Mouse (Mus musculus) neural tube, embryonic 11.5 days (tissue): Measurements from ENCODE around the gene Kmt5c. TPM values are rescaled to one million over a fixed set of nuclear protein-coding genes. Genes with fewer than 3 reads are reported as not detected.

ENCODE experiments used
- ATAC-seq: fragments of 200-750 bp; cut with Nextera tagmentation; 2 replicates; pipeline ENCODE4 v1.8.0; 2017; ENCODE audit warnings: moderate number of reproducible peaks, mild to moderate bottlenecking, moderate TSS enrichment, moderate library complexity; ENCODE audit not compliant: insufficient read depth, low FRiP score, low TSS enrichment
- DNase-seq: peaks from one replicate; pipeline ENCODE4 v3.0.0-alpha.2; 2015; ENCODE audit warnings: low spot score
- H3K27ac ChIP-seq: fragments of 300-500 bp; sonication (generic); 2 replicates; pipeline ENCODE4 v1.5.1; 2014; ENCODE audit warnings: low read depth, mild to moderate bottlenecking, low read length
- H3K27me3 ChIP-seq: fragments of 300-500 bp; sonication (generic); 2 replicates; pipeline ENCODE4 v1.6.1; 2014; ENCODE audit warnings: mild to moderate bottlenecking, low read length, mixed read lengths; ENCODE audit not compliant: control insufficient read depth, insufficient read depth
- H3K36me3 ChIP-seq: fragments of 300-500 bp; sonication (generic); 2 replicates; pipeline ENCODE4 v1.6.1; 2014; ENCODE audit warnings: mild to moderate bottlenecking, low read length, moderate library complexity, mixed read lengths; ENCODE audit not compliant: control insufficient read depth, insufficient read depth
- H3K4me1 ChIP-seq: fragments of 300-500 bp; sonication (generic); 2 replicates; pipeline ENCODE4 v1.6.1; 2014; ENCODE audit warnings: low read length, mixed read lengths; ENCODE audit not compliant: control insufficient read depth, insufficient read depth
- H3K4me2 ChIP-seq: fragments of 300-500 bp; sonication (generic); 2 replicates; pipeline ENCODE4 v1.6.1; 2014; ENCODE audit warnings: low read depth, mild to moderate bottlenecking, moderate library complexity
- H3K4me3 ChIP-seq: fragments of 300-500 bp; sonication (generic); 2 replicates; pipeline ENCODE4 v1.5.1; 2014; ENCODE audit warnings: low read depth, low read length
- H3K9ac ChIP-seq: fragments of 300-500 bp; sonication (generic); 2 replicates; pipeline ENCODE4 v1.6.1; 2014; ENCODE audit warnings: mild to moderate bottlenecking, low read length
- H3K9me3 ChIP-seq: fragments of 300-500 bp; sonication (generic); 2 replicates; pipeline ENCODE4 v1.6.1; 2016; ENCODE audit warnings: low read length; ENCODE audit not compliant: control insufficient read depth
- WGBS: fragments of 180-500 bp; shearing (Covaris S2); extraction: QIAGEN DNeasy Blood & Tissue Kit; methylation state at CpG from one replicate; pipeline ENCODE4 v1.1.7; 2014; 5-methylcytosine and 5-hydroxymethylcytosine counted together
- polyA plus RNA-seq: library from polyadenylated mRNA; unstranded; fragments of >200 nt; fragmentation: Nextera tagmentation; extraction: Ambion mirVana; gene quantifications from 2 replicates; pipeline ENCODE4 v1.2.1, GENCODE M21; 2014

Kmt5c gene
- polyA plus RNA-seq, 1 experiment from 2014 or later: 87.0 TPM

GRCm38 (mm10) chr7:4749169-4749568, 9.3 kb downstream of the Kmt5c start:
- no peak for ATAC-seq
- WGBS: 83% methylated on average over 2 of the region's 2 CpGs
- no peaks in the 10 kb centered on the region for H3K27me3 ChIP-seq

GRCm38 (mm10) chr7:4751971-4752820, 12.3 kb downstream of the Kmt5c start:
- Histone ChIP-seq H3K36me3 (no peaks in the 10 kb centered on the region; the same call in 1 of the 2 replicates), H3K4me2 (peak overlapping the region; percentile 39), H3K9ac (no peak overlapping the region), H3K9me3 (no peaks in the 10 kb centered on the region), H3K4me3 (peak overlapping the region; percentile 31), H3K27ac (no peak overlapping the region), H3K4me1 (peaks cover 7% of the 10 kb centered on the region), H3K27me3 (no peaks in the 10 kb centered on the region)
- ATAC-seq (peak; percentile 69), DNase-seq (peak; percentile 69)
- WGBS: 3% methylated on average over 30 of the region's 30 CpGs

More at GRCm38 (mm10) chr7:4749169-4749568, 9.3 kb downstream of the Kmt5c start:
- no peak overlapping the region for H3K4me3 ChIP-seq
- peaks cover 2% of the 10 kb centered on the region for H3K36me3 ChIP-seq
- H3K4me1 ChIP-seq: peaks cover 7% of the 10 kb centered on the region
- no peak for DNase-seq
- H3K27ac ChIP-seq: no peak overlapping the region
- H3K4me2 ChIP-seq: no peak overlapping the region
- H3K9me3 ChIP-seq: no peaks in the 10 kb centered on the region
- no peak overlapping the region for H3K9ac ChIP-seq

GRCm38 (mm10) chr7:4752821-4753570, 13.1 kb downstream of the Kmt5c start, which contains the start of gene Cox6b2:
Cox6b2 (minus strand) TSS chr7:4753094.
- no peaks in the 10 kb centered on the region for H3K9me3 ChIP-seq
- no peak within 1 kb of the TSS for H3K27ac ChIP-seq
- H3K4me3 ChIP-seq: peak within 1 kb of the TSS; percentile 31
- 2% methylated on average over 24 of the region's 24 CpGs for WGBS
- H3K4me1 ChIP-seq: peaks cover 7% of the 10 kb centered on the region
- no peaks in the 10 kb centered on the region for H3K27me3 ChIP-seq
- DNase-seq (peak; percentile 89), ATAC-seq (peak; percentile 95)
- H3K4me2 ChIP-seq: peak within 1 kb of the TSS; percentile 39
- H3K36me3 ChIP-seq: no peaks in the 10 kb centered on the region; the same call in 1 of the 2 replicates
- peak within 1 kb of the TSS; percentile 35; the same call in 1 of the 2 replicates for H3K9ac ChIP-seq

DNA sequence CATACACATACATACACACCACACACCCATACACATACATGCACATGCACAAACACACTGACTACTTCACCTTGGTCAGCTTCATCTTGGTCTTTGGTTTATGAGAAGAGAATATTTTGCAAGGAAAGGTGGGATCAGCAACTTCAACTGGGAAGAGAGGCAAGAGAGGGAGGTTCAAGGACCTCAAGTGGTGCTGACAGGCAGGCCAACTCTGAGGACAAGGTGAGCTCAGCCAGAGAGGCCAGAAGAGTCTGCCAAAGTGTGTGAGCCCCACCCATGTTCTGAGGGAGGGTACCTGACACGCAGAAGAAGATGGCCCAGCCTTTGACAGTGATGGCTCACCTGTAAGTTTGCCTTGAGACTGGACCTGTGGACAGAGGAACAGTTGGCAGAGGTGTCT, 19.8 kb downstream of the Kmt5c start:
- WGBS: 63% methylated on average over 1 of the region's 1 CpGs
- Histone ChIP-seq H3K9me3 (no peaks in the 10 kb centered on the region), H3K4me3 (no peak overlapping the region), H3K4me2 (no peak overlapping the region), H3K27ac (no peak overlapping the region), H3K36me3 (no peaks in the 10 kb centered on the region), H3K27me3 (no peaks in the 10 kb centered on the region), H3K9ac (no peak overlapping the region), H3K4me1 (no peaks in the 10 kb centered on the region)
- ATAC-seq (no peak), DNase-seq (no peak)

- no peaks in the 10 kb centered on the region for H3K27me3 ChIP-seq
- no peaks in the 10 kb centered on the region for H3K9me3 ChIP-seq
- H3K4me1 ChIP-seq: 0 out of 2 replicates have a peak, but pooled peaks cover 3% of the 10 kb centered on the region
- no peak overlapping the region for H3K4me2 ChIP-seq
- H3K4me3 ChIP-seq: no peak overlapping the region
- H3K36me3 ChIP-seq: no peaks in the 10 kb centered on the region
- DNase-seq (no peak), ATAC-seq (no peak)
- 13% methylated on average over 4 of the region's 4 CpGs for WGBS
- no peak overlapping the region for H3K27ac ChIP-seq
- no peak overlapping the region for H3K9ac ChIP-seq
Measured at GRCm38 (mm10) chr7:4764946-4765710, 25.2 kb downstream of the Kmt5c start.

- peaks cover 10% of the 10 kb centered on the region for H3K27me3 ChIP-seq
- H3K4me2 ChIP-seq: no peak within 1 kb of the TSS
- H3K4me1 ChIP-seq: no peaks in the 10 kb centered on the region
- H3K27ac ChIP-seq: no peak within 1 kb of the TSS
- no peak for DNase-seq
- WGBS: 79% methylated on average over 3 of the region's 5 CpGs
- no peak within 1 kb of the TSS for H3K4me3 ChIP-seq
- H3K9me3 ChIP-seq: no peaks in the 10 kb centered on the region
- no peak for ATAC-seq
- no peak within 1 kb of the TSS for H3K9ac ChIP-seq
- H3K36me3 ChIP-seq: no peaks in the 10 kb centered on the region
Measured at GRCm38 (mm10) chr7:4771202-4771601, 31.3 kb downstream of the Kmt5c start, which contains the start of gene Fam71e2. Fam71e2 (minus strand) TSS chr7:4771302.

DNA sequence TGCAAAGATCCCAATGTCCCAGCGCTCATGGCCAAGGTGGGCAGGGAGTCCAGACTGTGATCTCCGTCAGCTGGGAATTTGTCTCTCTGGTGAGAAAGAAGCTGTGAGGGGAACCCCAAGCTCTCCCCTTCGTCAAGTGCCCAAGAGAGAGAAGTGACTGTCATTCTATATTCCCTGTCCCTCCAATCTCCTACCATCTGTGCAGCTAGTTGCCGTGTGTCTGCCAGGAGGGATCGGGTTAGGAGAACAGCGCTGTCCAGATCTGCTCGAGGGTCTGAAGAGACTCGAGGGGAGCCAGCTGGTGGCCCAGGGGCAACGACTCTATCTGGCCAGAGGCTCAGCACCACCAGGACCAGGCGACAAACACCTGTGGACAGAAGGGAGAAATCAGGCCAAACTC, 36.2 kb downstream of the Kmt5c start:
- Histone ChIP-seq H3K4me2 (no peak overlapping the region), H3K9ac (no peak overlapping the region), H3K27me3 (peaks cover 42% of the 10 kb centered on the region), H3K9me3 (no peaks in the 10 kb centered on the region), H3K27ac (no peak overlapping the region), H3K36me3 (no peaks in the 10 kb centered on the region), H3K4me1 (no peaks in the 10 kb centered on the region), H3K4me3 (no peak overlapping the region)
- DNase-seq: no peak
- no peak for ATAC-seq
- 44% methylated on average over 10 of the region's 10 CpGs for WGBS
